Mouse (Mus musculus): ENCODE measurements around the gene Zfyve21. TPM values are rescaled to one million over a fixed set of nuclear protein-coding genes. Genes with fewer than 3 reads are reported as not detected.

The Zfyve21 gene
- total RNA-seq, 2 experiments from 2014 or later, result 23.4 to 23.8 TPM

GRCm38 (mm10) chr12:111842565-111843433 is 28.8 kb downstream of the Zfyve21 start:
- no peak for DNase-seq (ENCODE audit: low spot score in 2 of 2)

- no peak for DNase-seq (ENCODE audit: low spot score in 2 of 2)
These were observed 29.5 kb downstream of the Zfyve21 start for GRCm38 (mm10) chr12:111843470-111843869.

GRCm38 (mm10) chr12:111845953-111846352 is 32.0 kb downstream of the Zfyve21 start:
- DNase-seq (ENCODE audit: low spot score in 2 of 2), result no peak

- DNase-seq (ENCODE audit: low spot score in 2 of 2), result no peak
These were observed 32.8 kb downstream of the Zfyve21 start for GRCm38 (mm10) chr12:111846815-111847214.

- no peak for DNase-seq (ENCODE audit: low spot score in 2 of 2)
These were observed 34.4 kb downstream of the Zfyve21 start for GRCm38 (mm10) chr12:111848300-111848798.

GRCm38 (mm10) chr12:111851235-111851634 is 37.3 kb downstream of the Zfyve21 start:
- no peak for DNase-seq (ENCODE audit: low spot score in 2 of 2)

GRCm38 (mm10) chr12:111851745-111852144 is 37.8 kb downstream of the Zfyve21 start:
- DNase-seq (ENCODE audit: low spot score in 2 of 2), result peak in 1 of 2 experiments; percentile 51

GRCm38 (mm10) chr12:111853011-111853436 is 39.1 kb downstream of the Zfyve21 start:
- DNase-seq (ENCODE audit: low spot score in 2 of 2), result no peak

- DNase-seq (ENCODE audit: low spot score in 2 of 2), result no peak
These were observed 39.6 kb downstream of the Zfyve21 start for GRCm38 (mm10) chr12:111853546-111853945.

GRCm38 (mm10) chr12:111855448-111855847 is 41.5 kb downstream of the Zfyve21 start:
- DNase-seq (ENCODE audit: low spot score in 2 of 2), result no peak

GRCm38 (mm10) chr12:111864206-111864824 is 50.3 kb downstream of the Zfyve21 start:
- no peak for DNase-seq (ENCODE audit: low spot score in 2 of 2)

- DNase-seq (ENCODE audit: low spot score in 2 of 2), result no peak
These were observed 55.8 kb downstream of the Zfyve21 start for GRCm38 (mm10) chr12:111869806-111870205.

GRCm38 (mm10) chr12:111870811-111871210 is 56.8 kb downstream of the Zfyve21 start:
- DNase-seq (ENCODE audit: low spot score in 2 of 2), result no peak

- no peak for DNase-seq (ENCODE audit: low spot score in 2 of 2)
These were observed 58.1 kb downstream of the Zfyve21 start for GRCm38 (mm10) chr12:111872079-111872478.

- no peak for DNase-seq (ENCODE audit: low spot score in 2 of 2)
These were observed 60.7 kb downstream of the Zfyve21 start for GRCm38 (mm10) chr12:111874601-111875140.

- DNase-seq (ENCODE audit: low spot score in 2 of 2), result no peak
These were observed 61.5 kb downstream of the Zfyve21 start for GRCm38 (mm10) chr12:111875499-111875898.

- DNase-seq (ENCODE audit: low spot score in 2 of 2), result peak in 1 of 2 experiments; percentile 79
These were observed 64.2 kb downstream of the Zfyve21 start for GRCm38 (mm10) chr12:111878213-111878612.

Other genes starting within 250 kb of the Zfyve21 start
- gene Mark3, start 239.6 kb upstream of the Zfyve21 start, total RNA-seq (2021), result 10 to 100 TPM; 92.2 to 92.3 TPM
- gene Ckb, start 141.8 kb upstream of the Zfyve21 start, total RNA-seq (2021), result 1,000 to 10,000 TPM; 1,388 to 1,396 TPM
- gene Trmt61a, start 136.1 kb upstream of the Zfyve21 start, total RNA-seq (2021), result 10 to 100 TPM; 18.5 to 18.8 TPM
- gene Bag5, start 100.9 kb upstream of the Zfyve21 start, total RNA-seq (2021), result 10 to 100 TPM; 54.9 to 58.5 TPM
- gene Apopt1, start 100.9 kb upstream of the Zfyve21 start, total RNA-seq (2021), result 10 to 100 TPM; 32.9 to 37.4 TPM
- 100 to 1,000 TPM; 682 to 695 TPM for gene Klc1, start 55.3 kb upstream of the Zfyve21 start, total RNA-seq (2021)
- gene Xrcc3, start 297 bp upstream of the Zfyve21 start, total RNA-seq (2021), result 1 to 10 TPM; 4.0 to 6.0 TPM
- gene Ppp1r13b, start 93.9 kb downstream of the Zfyve21 start, total RNA-seq (2021), result 10 to 100 TPM; 92.7 to 98.4 TPM
- gene Atp5mpl, start 152.8 kb downstream of the Zfyve21 start, total RNA-seq (2021), result 100 to 1,000 TPM; 341 to 347 TPM
- gene Tdrd9, start 157.4 kb downstream of the Zfyve21 start, total RNA-seq (2021), result under 1 TPM; 0.25 to 0.52 TPM
- gene Rd3l, start 167.1 kb downstream of the Zfyve21 start, total RNA-seq (2021), result under 1 TPM in 1 of 2 experiments, not detected in 1; 0.35 TPM

All from layer of hippocampus, adult 18-20 months (tissue).